Mouse (Mus musculus) NIH3T3 (cell line): ENCODE data around the gene Grk3.

Source experiments
- DNase-seq: peaks from one replicate; pipeline ENCODE4 v3.0.0-alpha.2; 2012; ENCODE audit warnings: low read depth

The Grk3 gene

GRCm38 (mm10) chr5:113015236-113016061 lies at the start of gene Grk3:
Gene Grk3 (minus strand): TSS chr5:113015791.
- no peak for DNase-seq

- DNase-seq: peak; percentile 49
These were observed 38.7 kb upstream of the Grk3 start for GRCm38 (mm10) chr5:113054308-113054707.

- DNase-seq: no peak
These were observed 35.1 kb upstream of the Grk3 start for GRCm38 (mm10) chr5:113050581-113051185.

GRCm38 (mm10) chr5:113049876-113050275 lies 34.3 kb upstream of the Grk3 start:
- no peak for DNase-seq

GRCm38 (mm10) chr5:113045511-113046273 lies 30.1 kb upstream of the Grk3 start:
- DNase-seq: no peak

DNA sequence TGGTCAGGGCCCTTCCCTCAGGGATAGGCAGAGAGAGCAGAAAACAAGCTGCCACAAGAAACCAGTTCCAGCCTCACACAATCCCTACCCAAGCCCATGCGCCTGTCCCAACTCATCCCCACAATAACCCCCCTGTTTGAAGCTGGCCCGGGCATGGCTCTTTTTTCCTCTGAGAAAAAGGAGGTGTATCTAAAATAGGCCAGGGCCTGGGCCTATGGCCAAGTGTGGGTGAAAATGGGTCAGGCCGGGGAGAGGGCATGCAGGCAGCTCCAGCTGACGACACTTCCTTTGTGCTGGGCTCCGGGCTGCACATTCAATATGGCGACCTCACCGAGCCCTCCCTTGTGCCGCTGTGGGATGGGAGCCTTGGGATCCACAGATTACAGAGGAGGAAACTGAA lies 27.9 kb upstream of the Grk3 start:
- DNase-seq: no peak

GRCm38 (mm10) chr5:113041567-113042071 lies 26.0 kb upstream of the Grk3 start:
- no peak for DNase-seq

GRCm38 (mm10) chr5:113040776-113041175 lies 25.2 kb upstream of the Grk3 start:
- DNase-seq: no peak

DNA sequence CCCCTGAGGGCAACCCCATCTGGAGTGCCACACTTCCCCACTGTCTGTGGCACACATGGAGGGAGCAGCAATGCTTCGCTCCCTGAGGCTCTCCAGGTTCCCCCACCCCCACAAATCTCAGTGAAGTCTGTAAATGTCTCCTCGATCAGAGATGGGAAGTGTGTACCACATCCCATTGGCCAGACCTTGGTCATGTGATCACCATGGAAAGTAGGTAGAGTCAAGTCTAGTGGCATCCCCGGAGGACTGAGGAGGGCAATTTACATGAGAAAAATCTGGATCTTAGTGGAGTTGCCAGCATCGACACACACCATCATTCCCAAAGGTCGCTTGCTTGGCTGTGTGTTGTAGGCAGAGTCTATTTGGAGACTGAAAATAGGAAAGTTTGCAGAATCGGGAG lies 23.0 kb upstream of the Grk3 start:
- no peak for DNase-seq

DNA sequence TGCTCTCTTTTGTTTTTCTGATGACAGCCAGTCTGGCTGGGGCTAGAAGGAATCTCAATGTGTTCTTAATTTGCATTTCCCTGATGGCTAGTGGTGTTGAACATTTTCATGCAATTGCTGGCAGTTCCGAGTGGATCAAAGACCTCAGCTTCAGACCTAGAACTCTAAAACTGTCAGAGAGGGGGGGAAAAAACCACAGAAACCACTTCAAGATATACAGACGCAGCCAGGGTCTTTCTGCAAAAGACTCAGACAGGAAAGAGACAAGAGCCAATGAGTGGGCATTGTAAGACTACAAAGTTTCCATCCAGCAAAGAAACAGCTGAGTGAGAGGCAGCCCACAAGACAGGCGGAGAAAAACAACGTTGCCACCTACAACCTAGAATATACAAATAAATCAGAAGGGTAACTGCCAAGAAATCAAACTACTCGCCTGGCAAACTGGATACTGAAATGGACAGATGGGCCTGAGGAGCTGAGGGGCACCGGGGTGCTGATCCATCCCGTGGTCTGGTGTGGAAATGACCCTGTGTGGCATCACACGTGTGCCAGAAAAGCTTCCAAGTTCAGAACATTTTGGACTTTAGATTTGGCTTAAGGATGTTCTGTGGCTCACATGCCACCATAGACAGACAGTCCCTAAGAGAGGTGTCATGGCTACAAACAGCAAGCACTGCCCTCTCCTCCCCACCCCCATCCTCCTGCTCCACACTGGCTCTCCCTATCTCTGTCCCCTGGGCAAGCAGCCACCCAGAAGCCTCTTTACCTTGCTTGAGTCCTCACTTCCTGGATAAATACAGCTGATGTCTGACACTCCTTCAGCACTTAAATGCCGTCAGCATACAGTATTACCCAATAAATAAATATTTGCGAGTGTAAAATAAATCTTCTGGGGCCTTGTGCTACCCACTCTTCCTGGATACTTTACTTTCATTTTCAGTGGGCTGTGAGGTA lies 19.8 kb upstream of the Grk3 start:
- no peak for DNase-seq

DNA sequence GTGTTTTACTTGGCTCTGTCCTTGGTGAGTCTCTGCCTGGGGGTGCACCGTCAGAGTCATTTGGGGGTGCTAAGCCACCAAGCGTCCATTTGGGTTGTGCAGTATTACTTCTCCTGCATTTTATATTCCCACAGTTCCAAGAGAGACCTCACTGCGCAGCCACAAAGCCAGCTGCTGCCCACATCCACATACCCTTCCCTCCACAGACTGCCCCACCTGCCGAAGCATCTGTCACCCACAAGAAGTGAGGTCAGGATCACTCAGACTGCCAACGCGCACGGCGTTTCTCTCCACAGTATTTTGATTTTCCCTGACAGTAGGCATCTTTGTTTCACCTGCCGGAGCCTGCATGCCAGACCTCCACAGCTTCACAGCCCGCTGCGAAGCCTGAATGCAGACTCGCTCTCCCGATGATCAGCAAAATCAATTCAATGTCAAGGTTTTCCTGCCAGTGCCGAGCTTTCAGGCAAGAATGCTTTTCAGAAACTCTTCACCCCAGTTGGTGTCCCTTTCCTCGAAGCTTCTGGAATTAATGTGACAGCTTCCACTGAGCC lies 15.7 kb upstream of the Grk3 start:
- no peak for DNase-seq

- DNase-seq: no peak
These were observed 14.5 kb upstream of the Grk3 start for GRCm38 (mm10) chr5:113030082-113030481.

DNA sequence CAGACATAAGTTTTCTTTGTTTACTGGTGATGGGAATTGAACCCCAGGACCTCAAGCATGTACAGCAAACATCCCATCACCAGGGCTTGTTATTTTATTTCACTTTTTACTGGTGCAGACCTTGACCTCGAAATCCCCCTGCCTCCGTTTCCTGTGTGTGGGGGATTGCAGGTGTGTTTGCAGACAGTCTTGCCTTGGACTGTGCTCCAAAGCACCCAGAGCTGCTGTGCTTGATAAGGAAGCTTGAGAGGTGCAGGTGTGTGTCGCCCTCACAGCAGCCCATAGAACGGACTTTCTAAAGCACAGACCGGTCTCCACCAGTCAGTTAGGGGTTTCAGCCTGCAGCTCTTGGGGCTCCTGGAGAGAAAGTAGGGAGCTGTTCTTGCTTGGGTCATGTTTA lies 11.1 kb upstream of the Grk3 start:
- DNase-seq: no peak

GRCm38 (mm10) chr5:113024154-113024764 lies 8.7 kb upstream of the Grk3 start:
- DNase-seq: no peak

- DNase-seq: no peak
These were observed 2.6 kb upstream of the Grk3 start for GRCm38 (mm10) chr5:113018190-113018589.

DNA sequence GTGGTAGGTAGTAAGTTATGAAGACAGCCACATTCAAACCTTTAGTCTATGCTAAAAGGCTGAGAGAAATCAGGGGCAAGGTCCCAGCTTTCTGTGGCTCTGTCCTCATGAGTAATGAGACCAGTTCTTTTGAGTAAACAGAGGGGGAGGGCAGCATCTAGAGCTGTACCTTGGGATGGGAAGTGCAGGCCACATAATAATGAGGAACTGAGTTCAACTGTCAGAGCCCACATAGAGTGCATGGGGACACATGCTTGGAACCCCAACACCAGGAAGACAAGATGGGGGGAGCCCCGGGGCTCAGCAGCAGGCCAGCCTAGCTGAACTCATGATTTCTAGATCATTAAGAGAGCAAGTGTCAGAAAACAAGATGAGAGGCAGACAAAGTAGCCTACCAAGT lies 1.4 kb upstream of the Grk3 start:
- no peak for DNase-seq

DNA sequence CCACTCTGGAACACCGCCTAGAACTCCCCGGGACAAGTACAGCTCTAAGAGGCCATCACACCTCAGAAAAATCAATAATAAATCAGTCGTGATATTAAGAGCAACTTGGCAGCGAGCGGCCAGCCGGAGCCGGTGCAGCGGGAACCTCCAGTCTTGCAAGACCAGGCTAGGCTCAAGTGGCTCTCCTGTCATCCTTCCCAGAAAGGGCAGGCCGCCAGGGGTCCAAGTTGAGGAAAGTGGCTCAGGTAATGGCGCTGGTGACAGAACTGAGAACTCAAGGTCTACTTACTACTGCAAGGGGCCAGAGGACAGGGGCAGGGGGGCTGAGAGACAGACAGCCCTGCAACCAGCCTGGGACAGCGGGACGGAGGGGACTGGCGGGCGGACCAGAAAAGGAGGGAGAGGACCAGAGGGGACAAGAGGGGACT lies 769 bp downstream of the Grk3 start:
- DNase-seq: no peak

DNA sequence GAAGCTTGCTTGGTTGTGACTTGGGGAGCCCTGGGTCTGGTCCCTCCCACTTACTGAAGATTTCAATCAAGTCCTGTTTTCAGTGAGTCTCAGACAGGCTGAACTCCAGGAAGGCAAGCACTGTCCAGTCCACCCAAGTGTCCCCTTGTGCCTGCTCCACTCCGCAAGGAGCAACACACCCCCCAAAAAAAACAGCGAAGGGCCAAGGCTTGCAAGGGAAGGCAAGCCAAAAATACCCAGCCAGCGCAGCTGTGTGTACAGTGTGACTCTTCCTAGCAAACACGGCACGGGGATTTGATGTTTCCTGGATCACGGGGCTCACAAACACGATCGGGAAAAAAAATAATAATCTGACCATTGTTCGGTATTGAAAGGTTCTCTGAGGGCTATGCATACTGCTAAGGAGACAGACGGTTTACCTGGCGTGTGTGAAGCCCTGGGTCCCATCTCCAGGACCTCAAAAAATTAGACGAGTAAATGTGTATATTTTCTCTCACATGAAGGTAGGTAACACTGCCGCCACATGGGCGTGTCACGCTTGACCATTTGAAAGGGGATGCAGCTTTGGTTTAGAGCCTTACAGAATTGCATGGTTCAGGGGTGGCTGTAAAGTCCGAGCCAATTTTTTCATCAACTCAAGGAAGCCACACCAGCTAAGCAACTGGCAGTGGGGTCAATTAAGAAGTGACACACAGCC lies 1.3 kb downstream of the Grk3 start:
- DNase-seq: no peak

DNA sequence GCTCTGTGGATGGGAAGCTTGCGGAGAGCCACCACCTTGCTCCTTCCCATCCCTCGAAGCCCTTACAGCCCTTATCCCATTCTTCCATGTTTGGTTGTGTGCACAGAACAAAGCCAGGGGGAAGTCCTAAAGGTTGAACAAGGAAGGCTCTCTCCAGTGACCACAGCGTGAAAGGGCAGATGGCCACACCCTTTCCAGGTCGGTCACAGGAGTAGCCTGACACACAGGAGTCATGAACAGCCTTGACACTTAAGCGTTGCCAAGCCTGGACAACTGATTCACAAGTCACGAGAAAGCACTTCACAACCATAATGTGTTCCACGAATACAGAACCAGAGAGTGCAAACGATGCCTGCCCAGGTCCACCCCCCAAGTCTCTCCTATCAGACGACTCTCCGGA lies 3.7 kb downstream of the Grk3 start:
- DNase-seq: no peak

GRCm38 (mm10) chr5:113009183-113009820 lies 6.3 kb downstream of the Grk3 start:
- no peak for DNase-seq
